Mouse (Mus musculus) common myeloid progenitor, adult 5-6 weeks (primary cell): ENCODE measurements around the gene Frmd8. TPM values are rescaled to one million over a fixed set of nuclear protein-coding genes. Genes with fewer than 3 reads are reported as not detected.

Experiments used
- ATAC-seq: replicated peaks from 2 replicates; pipeline ENCODE4 v1.8.0; 2016; ENCODE audit warnings: low read depth, mild to moderate bottlenecking, moderate TSS enrichment, inconsistent platforms; ENCODE audit not compliant: poor library complexity, severe bottlenecking
- total RNA-seq: library from RNA; stranded (forward); fragments of 200-1000, 187-1606 nt; gene quantifications from 2 replicates; pipeline ENCODE4 v1.2.3, GENCODE M21; 2017

Frmd8 gene
- 21.1 and 26.8 TPM in 2 replicates for total RNA-seq

DNA sequence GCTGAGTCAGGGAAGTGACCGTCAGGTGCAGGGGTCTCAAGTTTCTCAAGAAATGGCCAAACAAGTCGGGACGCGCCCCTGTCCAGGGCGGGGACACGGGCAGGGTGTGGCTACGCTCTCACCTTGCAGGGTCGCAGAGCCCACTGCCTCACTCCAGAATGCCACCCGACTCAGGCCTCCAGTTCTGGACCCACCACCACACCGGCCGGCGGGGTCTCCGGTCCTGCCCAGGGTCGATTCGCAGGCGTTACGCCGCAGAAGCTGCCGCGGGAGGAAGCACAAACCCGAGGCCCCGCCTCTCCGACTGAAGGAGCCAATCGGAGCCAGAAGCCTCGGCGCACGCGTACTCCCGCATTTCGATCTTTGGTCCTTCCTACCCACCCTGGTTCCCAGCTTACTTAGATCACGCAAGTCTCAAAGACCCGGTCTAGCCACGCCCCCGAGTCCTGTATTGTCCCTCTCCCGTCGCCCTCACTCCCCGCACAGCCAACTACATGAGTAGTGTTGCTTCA lies at the start of gene Frmd8:
Gene Frmd8 (minus strand): TSS at position 306 of the 512 bp plus-strand sequence.
- ATAC-seq, result peak; percentile 79

DNA sequence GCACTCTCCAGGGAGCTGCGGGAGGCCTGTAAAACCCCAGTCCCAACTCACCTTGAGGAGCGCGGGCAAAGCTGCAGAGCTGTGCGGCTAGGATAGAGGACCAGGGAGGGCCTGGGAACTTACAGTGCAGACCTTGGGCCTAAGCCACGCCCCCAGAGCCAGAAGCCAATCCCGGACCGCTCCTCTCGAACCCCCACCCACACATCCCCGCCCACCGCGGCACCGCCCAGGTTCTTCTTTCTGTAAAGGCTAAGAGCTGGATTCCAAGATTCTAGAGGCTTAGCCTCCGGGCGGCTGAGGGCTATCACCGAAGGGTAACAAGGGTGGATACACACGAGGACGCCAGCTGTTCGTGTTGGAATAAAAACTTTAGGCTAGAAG lies 49.6 kb upstream of the Frmd8 start, which contains the start of gene Cdc42ep2:
Gene Cdc42ep2 (minus strand): TSS at position 104 of the 381 bp plus-strand sequence.
- ATAC-seq, result peak; percentile 82

DNA sequence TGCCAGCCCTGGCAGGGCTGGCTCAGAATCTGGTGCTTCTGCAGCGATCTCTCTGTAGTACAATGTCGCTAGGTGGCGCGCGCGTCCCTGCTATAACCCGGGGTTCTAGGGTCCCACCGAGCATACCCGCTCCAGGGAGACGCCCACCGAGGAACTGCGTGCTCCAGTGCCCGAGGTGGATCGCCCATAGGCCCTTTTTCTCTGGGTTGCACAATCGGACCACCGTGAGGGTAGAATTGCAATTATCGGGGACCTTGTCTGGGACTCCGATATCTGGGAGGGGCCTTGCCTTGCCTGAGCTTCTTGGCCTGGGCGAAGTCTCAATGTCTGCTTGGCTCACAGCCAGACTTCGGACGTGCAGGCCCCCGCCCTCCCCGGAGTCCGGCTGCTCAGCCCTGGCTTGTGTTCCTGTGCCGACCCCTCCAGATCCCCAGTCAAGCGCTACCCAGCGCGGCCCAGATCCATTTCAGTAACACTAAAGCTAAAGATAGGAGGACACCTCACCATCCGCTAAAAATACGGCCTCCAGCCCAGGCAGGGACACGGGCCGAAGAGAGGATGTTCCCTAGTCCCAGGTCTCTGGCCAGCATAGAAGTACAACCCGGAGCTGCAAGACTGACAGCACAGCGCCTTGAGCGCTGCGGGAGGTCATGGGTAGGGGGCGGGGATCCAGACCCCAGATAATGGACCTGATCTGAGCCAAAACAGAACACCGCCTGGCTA lies 49.1 kb upstream of the Frmd8 start:
- peak; percentile 64 for ATAC-seq

DNA sequence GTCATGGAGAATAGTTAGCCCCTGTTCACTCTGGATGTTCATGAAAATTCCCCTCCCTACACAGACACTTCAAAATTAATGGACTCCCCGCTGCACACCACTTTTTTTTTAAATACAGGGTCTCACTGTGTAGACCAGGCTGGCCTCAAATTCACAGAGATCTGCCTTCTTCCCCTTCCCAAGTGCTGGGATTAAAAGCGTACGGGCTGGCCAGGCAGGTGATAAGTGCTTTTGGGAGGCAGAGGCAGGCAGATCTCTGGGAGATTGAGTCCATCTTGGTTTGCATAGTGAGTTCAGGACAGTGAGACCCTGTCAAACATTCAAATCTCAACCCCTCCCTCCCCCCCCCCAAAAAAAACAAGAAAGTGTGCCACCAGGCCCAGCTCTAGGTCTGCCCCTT lies 47.9 kb upstream of the Frmd8 start:
- no peak for ATAC-seq

DNA sequence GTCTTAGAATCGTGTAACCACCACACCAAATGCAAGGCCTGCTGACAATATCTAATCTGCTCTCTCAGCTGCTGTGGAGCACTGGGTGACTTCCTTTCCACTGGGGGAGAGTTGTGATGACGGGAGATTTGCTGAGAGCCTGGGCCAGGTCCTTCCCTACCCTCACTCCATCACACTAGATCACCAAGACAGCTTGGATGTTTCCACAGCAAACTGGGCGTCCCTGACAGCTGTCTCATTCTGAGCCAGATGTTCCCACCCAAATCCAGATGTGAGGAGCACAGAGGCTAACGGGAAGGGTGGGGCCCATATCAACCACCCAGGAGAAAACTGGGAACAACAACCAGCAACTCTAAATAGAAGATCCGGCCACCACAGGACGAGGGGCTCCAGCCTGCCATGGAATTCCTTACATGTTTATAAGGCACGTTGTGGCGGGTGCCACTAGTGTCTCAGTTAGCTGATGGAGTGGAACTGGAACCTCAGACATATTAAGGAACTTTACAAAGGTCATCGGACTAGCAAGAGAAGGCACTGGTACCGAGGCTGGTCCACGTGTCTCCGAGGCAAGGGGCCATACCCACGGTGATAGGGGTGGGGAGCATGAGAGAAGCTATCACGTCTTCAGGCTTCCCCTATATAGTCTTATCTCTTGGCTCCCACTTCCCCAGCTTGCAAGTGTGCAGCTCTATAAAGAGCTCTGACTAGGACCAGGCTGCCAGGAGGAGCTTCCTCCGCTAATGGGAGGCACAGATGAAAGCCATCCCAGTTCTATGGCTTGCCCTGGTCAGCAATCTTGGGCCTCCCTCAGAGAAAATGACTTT lies 47.3 kb upstream of the Frmd8 start:
- peak; percentile 45 for ATAC-seq

DNA sequence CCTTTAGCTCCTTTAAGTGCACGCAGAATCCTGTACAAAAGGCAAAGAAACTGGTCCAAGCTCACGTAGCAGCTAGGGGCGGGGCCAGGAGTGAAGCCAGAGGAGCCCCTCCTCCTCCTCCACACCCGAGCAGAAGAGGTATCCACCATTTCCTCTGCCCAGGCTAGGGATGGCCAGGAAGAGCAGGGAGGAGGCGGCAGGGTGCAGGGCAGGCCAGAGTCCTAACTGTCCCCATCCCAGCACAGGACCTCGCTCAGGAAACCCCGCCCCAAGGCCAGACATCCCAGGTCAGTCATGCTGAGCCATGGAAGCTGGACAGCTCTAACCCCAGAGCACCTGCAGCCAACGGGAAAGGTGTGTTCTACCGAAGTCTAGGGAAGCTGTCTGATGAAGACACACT lies 46.6 kb upstream of the Frmd8 start:
- ATAC-seq, result 0 out of 2 replicates have a peak, but pooled peaks have one; percentile 0

DNA sequence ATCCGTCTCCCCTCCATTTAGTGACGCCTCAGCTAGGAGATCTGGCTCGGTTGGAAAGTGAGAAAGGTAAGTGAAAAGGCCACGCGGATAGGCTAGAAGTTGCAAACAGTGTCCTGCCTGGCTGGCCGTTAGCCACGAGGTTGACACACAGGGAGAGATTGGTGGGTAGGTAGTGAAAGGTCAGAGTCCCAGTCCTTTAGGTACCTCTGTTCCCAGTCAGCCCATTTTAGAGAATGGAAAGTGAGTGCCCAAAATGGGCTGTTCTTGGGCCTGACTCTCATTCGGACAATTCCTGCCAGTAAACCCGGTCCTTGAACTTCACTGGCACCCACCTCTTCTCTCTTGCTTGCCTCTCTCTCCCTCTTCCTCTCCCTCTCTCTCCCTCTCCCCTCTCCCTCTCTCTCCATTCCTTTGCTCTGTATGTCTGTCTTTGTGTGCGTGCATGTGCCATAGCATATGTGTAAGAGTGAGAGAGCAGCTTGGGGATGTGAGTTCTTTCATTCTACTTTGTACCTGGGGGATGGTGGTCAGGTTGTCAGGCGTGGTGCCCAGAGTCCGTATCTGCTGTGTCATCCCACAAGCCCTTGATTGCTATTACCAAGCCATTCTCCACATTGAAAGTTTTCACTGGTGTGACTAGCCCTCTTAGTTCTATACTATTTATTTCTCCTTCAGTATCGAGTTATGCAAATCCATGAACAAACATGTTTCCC lies 38.1 kb upstream of the Frmd8 start, which contains the start of gene Dpf2:
Gene Dpf2 (minus strand): TSS at position 4 of the 713 bp plus-strand sequence.
- ATAC-seq, result peak; percentile 17; the same call in 1 of the 2 replicates

DNA sequence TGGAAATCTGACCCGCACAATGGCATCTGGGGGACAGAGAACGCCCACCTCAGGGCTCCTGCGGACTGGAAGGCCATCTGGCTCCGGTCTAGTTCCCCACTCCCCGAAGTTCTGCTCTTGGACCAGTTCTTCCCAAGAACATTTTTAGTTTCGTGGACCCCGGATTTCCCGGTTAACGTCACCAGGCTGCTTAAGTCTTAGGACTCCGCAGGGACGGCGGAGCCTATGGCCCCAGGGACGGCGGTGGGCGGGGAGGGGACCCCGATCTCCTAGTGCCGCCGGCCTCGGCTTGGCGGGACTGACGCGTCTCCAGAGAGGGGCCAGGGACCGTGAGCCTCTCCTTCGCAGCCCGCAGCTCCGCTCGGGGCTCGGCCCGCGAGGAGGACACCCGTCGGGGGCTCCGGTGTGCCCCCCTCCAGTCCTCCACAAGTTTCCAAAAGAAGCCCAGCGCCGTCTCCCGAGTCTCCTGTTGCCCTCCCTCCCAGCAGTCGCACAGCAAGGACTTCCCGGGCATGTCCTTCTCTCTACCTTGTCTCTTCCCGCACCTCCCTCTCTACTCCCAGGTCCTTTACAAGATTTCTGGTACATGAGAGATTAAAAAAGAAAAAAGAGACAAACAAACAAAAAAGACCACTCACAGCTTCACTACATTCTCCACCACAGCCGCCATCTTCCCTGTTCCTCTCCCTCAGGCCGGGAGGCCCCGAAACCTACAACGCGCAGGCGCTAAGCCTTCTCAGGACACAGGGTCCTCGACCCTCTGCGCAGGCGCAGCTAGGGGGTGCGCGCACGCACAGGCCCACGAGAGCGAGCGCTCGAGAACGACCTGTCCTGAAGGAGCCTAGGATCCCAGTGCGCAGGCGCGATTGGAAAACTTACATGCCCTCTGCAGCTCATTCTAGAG lies 37.3 kb upstream of the Frmd8 start:
- ATAC-seq, result peak; percentile 96

DNA sequence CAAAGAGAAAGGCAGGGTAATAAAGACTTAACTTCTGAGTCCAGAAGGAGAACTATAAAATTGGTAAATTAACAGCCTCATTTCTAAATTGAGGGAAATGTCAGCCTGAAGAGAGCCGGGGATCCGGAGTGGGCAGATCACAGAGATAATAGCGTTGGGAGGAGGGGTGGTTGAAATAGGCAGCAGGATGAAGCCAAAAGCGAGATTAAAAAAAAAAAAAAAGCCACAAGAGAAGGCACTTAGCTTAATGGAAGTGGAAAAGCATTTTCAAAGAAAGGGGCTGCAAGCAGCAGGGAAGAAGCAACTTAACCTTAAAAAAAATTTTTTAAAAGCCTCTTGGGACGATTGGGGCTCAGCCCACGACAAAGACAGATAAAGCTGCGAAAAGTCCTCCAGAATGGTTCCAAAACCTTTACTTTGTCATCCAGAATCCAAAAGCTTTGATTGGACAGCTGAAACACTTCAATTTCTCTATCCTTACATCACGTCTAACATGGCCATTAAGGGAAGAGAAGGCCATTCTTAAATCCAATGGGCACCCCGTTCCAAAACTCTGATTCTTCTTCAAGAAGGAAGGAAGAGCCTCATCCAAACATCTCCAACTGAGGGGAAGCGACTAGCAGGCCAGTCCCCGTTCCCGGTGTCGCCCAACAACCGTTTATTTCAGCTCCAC lies 36.5 kb upstream of the Frmd8 start:
- ATAC-seq, result 0 out of 2 replicates have a peak, but pooled peaks have one; percentile 15

DNA sequence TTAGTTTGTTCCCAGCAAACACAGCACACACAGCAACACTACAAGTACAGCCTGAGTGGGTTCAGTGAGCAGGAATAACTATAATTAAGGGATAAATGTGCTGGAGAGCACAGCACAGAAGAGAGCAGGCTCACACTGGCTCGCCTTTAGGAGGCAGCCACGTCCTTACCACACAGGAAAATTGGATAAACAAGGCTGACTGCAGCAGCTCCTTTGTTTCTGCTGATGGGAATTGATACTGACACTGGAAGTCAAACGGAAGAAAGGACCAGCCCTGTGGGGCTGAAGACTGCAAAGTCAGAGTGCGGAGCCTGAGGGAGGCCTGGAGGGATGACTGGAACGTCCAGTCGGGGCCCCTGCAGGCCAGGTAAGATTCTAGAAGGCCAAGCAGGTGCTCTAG lies 35.1 kb upstream of the Frmd8 start:
- no peak for ATAC-seq

DNA sequence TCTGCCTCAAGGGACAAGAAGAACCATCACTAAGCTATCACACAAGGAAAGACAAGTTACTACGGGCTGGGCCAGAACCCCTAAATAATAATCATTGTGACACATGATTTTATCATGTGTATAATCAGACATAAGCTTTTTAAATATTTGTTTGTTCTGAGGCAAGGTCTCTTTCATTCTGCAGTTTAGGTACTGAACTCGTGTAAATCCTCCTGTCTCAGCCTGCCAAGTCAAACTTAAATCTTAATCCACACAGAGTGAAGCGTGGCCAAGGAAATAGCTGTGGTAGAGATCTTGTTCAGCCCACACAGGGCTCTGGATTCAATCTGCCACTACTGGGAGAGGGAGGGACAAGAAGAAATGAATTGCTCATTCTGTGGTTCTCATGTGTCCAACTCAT lies 32.2 kb upstream of the Frmd8 start:
- no peak for ATAC-seq

DNA sequence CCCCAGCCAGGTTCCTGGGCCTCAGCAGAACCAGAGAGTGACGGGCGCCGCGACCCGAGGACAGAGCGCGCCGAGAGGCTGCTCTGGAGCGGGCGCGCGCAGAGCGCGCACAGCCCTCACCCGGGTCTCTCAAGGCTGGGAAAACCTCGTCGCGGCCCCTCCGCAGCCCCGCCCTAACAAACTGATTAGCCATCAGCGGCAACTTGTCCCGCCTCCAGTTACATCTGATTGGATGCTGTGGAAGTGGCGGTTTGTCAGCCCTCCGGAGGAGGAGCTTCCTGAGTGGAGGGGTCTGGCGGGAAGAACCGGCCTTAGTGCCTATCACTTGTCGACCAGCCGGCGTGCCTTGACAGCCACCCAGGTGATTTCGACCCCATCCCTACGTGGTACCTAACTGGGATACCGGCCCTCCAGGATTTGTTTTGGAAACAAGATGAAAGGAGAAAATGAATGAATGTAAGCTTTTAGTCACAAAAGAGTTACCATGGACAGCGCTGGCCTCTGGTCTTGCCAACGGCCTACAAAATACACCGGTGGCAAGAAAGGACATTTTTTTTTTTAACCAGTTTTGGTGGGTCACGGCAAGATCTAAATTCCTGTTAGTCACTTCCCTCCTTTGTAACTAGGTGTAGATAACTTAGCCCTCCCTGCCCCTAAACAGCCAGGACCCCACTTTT lies 19.1 kb upstream of the Frmd8 start, which contains the start of gene Tigd3:
Gene Tigd3 (minus strand): TSS at position 148 of the 677 bp plus-strand sequence.
- ATAC-seq, result peak; percentile 96

DNA sequence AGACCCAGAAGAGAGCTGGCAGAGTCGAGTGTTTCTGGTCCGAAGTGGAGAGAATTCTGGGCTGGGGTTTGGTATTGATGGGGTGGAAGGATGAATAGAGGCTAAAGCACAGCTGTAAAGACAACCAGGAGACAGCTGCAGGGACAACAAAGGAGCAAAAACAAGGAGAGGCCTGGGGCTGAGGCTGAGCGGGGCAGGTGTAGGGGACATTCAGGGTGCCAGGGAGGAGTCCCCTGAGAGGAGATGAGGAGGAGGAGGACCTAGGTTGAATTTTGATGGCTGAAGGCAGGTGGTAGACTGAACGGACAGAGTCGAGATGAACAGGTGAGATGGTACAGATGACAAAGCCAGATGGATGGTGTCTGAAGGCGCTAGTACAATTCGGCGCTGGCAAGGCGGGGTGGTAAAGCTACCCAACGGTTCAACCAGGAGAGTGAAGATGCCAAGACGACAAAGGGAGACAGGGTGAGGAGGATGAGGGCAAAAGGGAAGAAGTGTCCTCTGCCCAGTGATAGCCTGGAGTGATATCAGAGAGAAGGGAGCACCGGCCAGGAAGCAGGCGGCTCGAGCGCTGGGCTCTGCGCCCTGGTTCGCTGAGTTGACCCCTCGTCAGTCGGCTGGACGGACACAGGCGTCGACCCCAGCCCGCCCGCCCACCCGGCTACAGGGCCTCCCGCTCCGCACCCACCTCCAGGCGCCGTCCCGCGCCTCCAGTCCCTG lies 18.4 kb upstream of the Frmd8 start:
- no peak for ATAC-seq

DNA sequence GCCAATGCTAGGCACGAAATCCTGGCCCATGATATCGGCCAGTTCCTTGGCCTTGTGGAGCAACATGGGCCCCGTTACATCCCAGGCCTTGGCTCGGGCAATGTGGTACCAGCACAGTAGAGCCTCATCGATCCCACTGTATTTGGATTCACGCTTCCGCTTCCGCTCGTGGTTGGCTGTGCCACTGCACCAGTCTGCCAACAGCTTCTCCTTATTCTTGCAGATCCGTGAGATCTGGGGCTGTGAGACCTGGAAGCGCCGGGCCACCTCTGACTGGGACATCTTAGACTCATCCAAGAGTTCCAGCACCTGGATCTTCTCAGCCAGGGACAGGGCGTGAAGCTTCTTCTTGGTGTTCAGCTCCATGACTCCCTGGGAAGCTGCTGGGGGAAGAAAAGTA lies 17.7 kb upstream of the Frmd8 start:
- no peak for ATAC-seq

DNA sequence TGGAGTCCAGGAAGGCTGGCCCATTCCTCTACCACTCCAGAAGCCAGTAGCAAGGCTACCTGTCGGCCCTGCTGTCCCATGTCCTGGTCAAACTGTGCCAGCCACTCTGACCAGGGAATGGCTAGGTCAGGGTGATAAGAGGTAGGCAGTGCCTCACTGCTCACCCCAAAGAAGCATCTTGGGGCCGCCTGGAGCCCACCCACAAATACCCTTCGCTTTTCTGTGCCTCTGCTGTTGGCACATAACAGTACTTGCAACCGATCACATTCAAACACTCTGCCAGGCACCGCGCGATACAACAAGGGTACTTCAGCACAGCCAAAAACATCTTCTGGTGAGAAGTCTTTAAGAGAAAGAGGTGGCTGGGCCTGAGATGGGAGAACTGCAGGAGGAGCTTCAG lies 17.2 kb upstream of the Frmd8 start:
- no peak for ATAC-seq

DNA sequence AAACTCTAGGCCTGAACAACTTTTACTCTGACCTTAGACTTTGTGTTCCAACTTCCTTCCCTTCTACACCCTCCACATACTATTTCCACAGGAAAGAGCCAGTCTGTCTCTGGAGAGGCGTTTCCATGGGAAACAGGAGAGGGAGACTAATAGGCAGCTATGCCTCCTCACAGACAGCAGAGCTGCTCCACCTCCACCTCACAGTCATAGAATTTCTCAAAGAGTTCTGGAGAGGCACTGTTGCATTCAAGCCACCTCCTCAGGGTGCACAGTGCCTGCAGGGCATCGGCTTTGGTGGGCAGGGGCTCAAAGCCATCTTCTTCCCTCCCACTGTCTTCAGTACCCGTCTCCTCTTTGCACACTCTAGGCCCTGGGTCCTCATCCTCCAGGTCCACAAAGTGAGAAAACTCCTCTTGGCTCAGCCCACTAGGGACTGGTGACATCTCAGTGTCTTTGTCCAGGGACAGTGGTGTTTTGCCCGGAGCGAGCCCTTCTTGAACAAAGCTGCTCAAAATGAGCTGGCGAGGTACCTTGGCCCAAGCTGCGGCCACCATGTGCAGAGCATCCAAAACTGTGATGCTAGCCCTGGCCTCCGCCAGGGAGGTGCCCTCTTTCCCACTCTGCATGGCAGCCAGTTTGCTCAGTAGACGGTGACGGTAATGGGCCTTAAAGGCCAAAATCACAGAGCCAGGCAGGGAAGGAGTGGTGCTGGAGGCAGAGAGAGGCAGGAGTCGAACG lies 16.6 kb upstream of the Frmd8 start:
- ATAC-seq, result no peak

DNA sequence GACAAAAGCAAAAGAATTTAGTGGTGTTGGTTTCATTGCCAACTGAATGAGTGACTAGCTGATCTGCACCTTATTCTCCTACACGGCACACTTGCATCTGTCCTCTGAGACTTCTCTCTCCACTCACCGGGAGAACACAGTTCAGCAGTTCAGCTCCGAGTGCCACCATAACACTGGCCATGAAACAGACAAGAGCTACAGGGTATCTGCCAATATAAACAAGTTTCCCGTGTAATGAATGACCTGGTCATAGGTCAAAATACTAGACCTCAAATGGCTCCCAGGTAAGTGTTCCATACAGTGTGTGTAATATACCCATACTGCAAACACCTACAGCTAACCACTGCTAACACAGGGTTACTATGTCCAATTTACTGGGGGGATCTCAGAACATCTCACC lies 14.1 kb upstream of the Frmd8 start:
- ATAC-seq, result no peak
